Mouse (Mus musculus) MEL (cell line): ENCODE measurements around the gene Zfp677. TPM values are rescaled to one million over a fixed set of nuclear protein-coding genes. Genes with fewer than 3 reads are reported as not detected.

Source experiments
- DNase-seq: peaks from one replicate; pipeline ENCODE4 v3.0.0; 2011; ENCODE audit warnings: low read depth, low spot score
- H3K27ac ChIP-seq: 2 replicates; pipeline ENCODE4 v1.5.1; 2012; ENCODE audit warnings: low read depth, mild to moderate bottlenecking, control low read depth, low read length, moderate library complexity; ENCODE audit not compliant: control insufficient read depth
- H3K27me3 ChIP-seq, 2 experiments: fragments of 150-350 bp in 1 of 2; sonication (generic) in 1 of 2; 2 replicates each; pipeline ENCODE4 v1.6.1; 2012; ENCODE audit warnings: low read length in 2 of 2, mild to moderate bottlenecking in 2 of 2, improper control_type of control experiment in 1 of 2, moderate library complexity in 1 of 2; ENCODE audit not compliant: insufficient read depth in 2 of 2, control insufficient read depth in 1 of 2
- H3K36me3 ChIP-seq, 2 experiments: 2 replicates each; pipeline ENCODE4 v1.6.1; 2012 to 2014; ENCODE audit warnings: low read length in 2 of 2, improper control_type of control experiment in 1 of 2, inconsistent platforms in 1 of 2, mild to moderate bottlenecking in 1 of 2; ENCODE audit not compliant: insufficient read depth in 2 of 2, control insufficient read depth in 1 of 2
- H3K4me1 ChIP-seq, 2 experiments: fragments of 150-350 bp in 1 of 2; sonication (generic) in 1 of 2; 2 replicates each; pipeline ENCODE4 v1.6.1; 2012; ENCODE audit warnings: low read length in 2 of 2, improper control_type of control experiment in 1 of 2, mild to moderate bottlenecking in 1 of 2; ENCODE audit not compliant: insufficient read depth in 2 of 2, control insufficient read depth in 1 of 2
- H3K4me3 ChIP-seq, 2 experiments: fragments of 150-350 bp in 1 of 2; sonication (generic) in 1 of 2; 2 replicates each; pipeline ENCODE4 v1.5.1; 2012; ENCODE audit warnings: low read depth in 2 of 2, low read length in 2 of 2, mild to moderate bottlenecking in 2 of 2, moderate library complexity in 2 of 2, control low read depth in 1 of 2, improper control_type of control experiment in 1 of 2; ENCODE audit not compliant: control insufficient read depth in 1 of 2, insufficient read depth in 1 of 2
- H3K79me2 ChIP-seq: 2 replicates; pipeline ENCODE4 v1.6.1; 2012; ENCODE audit warnings: mild to moderate bottlenecking, low read length, moderate library complexity; ENCODE audit not compliant: control insufficient read depth, poor library complexity, insufficient read depth
- H3K9ac ChIP-seq: 2 replicates; pipeline ENCODE4 v1.6.1; 2012; ENCODE audit warnings: low read depth, mild to moderate bottlenecking, control low read depth, low read length, moderate library complexity; ENCODE audit not compliant: control insufficient read depth, poor library complexity, severe bottlenecking
- H3K9me3 ChIP-seq: fragments of 150-350 bp; sonication (generic); replicated peaks from 2 replicates; pipeline ENCODE4 v1.6.1; 2012; ENCODE audit warnings: mild to moderate bottlenecking, low read length, improper control_type of control experiment, moderate library complexity; ENCODE audit not compliant: insufficient read depth
- CTCF ChIP-seq, 3 experiments: IDR thresholded peaks in 2 of 3; conservative IDR thresholded peaks in 1 of 3; 2 replicates each; pipeline ENCODE4 v1.5.1; 2011 to 2012; ENCODE audit warnings: low read length in 3 of 3, low read depth in 2 of 3, mild to moderate bottlenecking in 2 of 3, improper control_type of control experiment in 1 of 3, inconsistent platforms in 1 of 3, mixed read lengths in 1 of 3, moderate library complexity in 1 of 3; ENCODE audit not compliant: control insufficient read depth in 1 of 3, insufficient read depth in 1 of 3, poor library complexity in 1 of 3, severe bottlenecking in 1 of 3
- E2F4 ChIP-seq: IDR thresholded peaks from 2 replicates; pipeline ENCODE4 v1.6.1; 2011; ENCODE audit warnings: low read depth, low read length, improper control_type of control experiment, borderline replicate concordance
- ETS1 ChIP-seq: IDR thresholded peaks from 2 replicates; pipeline ENCODE4 v1.6.1; 2012; ENCODE audit warnings: low read depth, mild to moderate bottlenecking, inconsistent platforms, low read length, improper control_type of control experiment, moderate library complexity
- JUND ChIP-seq: IDR thresholded peaks from 2 replicates; pipeline ENCODE4 v1.6.1; 2011; ENCODE audit warnings: low read depth, mild to moderate bottlenecking, improper control_type of control experiment, low read length
- KAT2A ChIP-seq: conservative IDR thresholded peaks from 2 replicates; pipeline ENCODE4 v1.6.1; 2012; ENCODE audit warnings: low read depth, low read length, improper control_type of control experiment, inconsistent platforms
- NELFE ChIP-seq: IDR thresholded peaks from 2 replicates; pipeline ENCODE4 v1.6.1; 2011; ENCODE audit warnings: low read depth, low read length, improper control_type of control experiment
- RAD21 ChIP-seq: IDR thresholded peaks from 2 replicates; pipeline ENCODE4 v1.6.1; 2011; ENCODE audit warnings: mild to moderate bottlenecking, low read depth, low read length, improper control_type of control experiment
- RCOR1 ChIP-seq: IDR thresholded peaks from 2 replicates; pipeline ENCODE4 v1.6.1; 2012; ENCODE audit warnings: low read depth, mild to moderate bottlenecking, inconsistent platforms, low read length, improper control_type of control experiment
- TBP ChIP-seq: IDR thresholded peaks from 2 replicates; pipeline ENCODE4 v1.8.0; 2011; ENCODE audit warnings: low read depth, low read length, improper control_type of control experiment
- USF1 ChIP-seq: IDR thresholded peaks from 2 replicates; pipeline ENCODE4 v1.6.1; 2014; ENCODE audit warnings: low read depth, mild to moderate bottlenecking, inconsistent platforms, low read length, improper control_type of control experiment, moderate library complexity
- USF2 ChIP-seq, 2 experiments: IDR thresholded peaks; 2 replicates each; pipeline ENCODE4 v1.6.1; 2011 to 2012; ENCODE audit warnings: improper control_type of control experiment in 2 of 2, low read length in 2 of 2, borderline replicate concordance in 1 of 2, inconsistent platforms in 1 of 2, low read depth in 1 of 2, mild to moderate bottlenecking in 1 of 2; ENCODE audit not compliant: insufficient read depth in 1 of 2
- ZC3H11A ChIP-seq: IDR thresholded peaks from 2 replicates; pipeline ENCODE4 v1.6.1; 2012; ENCODE audit warnings: low read depth, mild to moderate bottlenecking, inconsistent platforms, low read length, improper control_type of control experiment
- ZKSCAN1 ChIP-seq: IDR thresholded peaks from 2 replicates; pipeline ENCODE4 v1.6.1; 2012; ENCODE audit warnings: low read depth, mild to moderate bottlenecking, inconsistent platforms, low read length, improper control_type of control experiment, moderate library complexity
- ZNF384 ChIP-seq: IDR thresholded peaks from 2 replicates; pipeline ENCODE4 v1.6.1; 2012; ENCODE audit warnings: low read depth, mild to moderate bottlenecking, inconsistent platforms, low read length, improper control_type of control experiment
- polyA plus RNA-seq, 2 experiments: library from polyadenylated mRNA; stranded (reverse) in 1 of 2; unstranded in 1 of 2; fragments of >175 nt in 1 of 2; fragments of >200 nt in 1 of 2; gene quantifications; 2 replicates each; pipeline versions ENCODE4 v1.2.1 to v1.2.4; 2012; ENCODE audit warnings: low replicate concordance in 2 of 2, low read depth in 1 of 2; ENCODE audit not compliant: insufficient read length in 2 of 2, insufficient read depth in 1 of 2, missing spikeins in 1 of 2
- total RNA-seq: library from RNA; depleted of rRNA; stranded (reverse); fragments of 300-350 nt; gene quantifications from 2 replicates; pipeline ENCODE4 v1.2.3, GENCODE M21; 2012

Gene Zfp677
- total and polyA plus RNA-seq, 3 experiments, result not detected

DNA sequence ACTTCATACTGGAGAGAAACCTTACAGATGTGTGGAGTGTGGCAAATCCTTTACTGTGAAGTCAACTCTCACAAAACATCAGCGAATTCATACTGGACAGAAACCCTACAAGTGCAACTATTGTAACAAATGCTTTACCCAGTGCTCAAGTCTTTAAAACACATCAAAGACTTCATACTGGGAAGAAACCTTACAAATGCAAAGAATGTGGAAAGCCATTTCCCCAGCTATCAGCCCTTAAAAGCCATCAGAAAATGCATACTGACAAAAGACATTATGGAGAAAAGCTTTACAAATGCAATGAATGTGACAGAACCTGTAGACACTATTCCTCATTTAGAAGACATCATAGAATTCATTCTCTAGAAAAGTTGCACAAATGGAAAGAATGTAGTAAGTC lies 8.2 kb upstream of the Zfp677 start:
- H3K9me3 ChIP-seq, result no peaks in the 10 kb centered on the region
- TF ChIP-seq USF2 (IDR thresholded peaks at IDR 0.05; ENCODE audit: borderline replicate concordance in 1 of 2, insufficient read depth in 1 of 2, low read depth in 1 of 2, low read length in 2 of 2) (no peak), RCOR1 (no peak), JUND (no peak), NELFE (no peak), RAD21 (no peak), ZNF384 (no peak), ETS1 (no peak), KAT2A (no peak)
- H3K79me2 ChIP-seq, result no peaks in the 10 kb centered on the region
- no peaks in the 10 kb centered on the region for H3K4me1 ChIP-seq
- H3K27ac ChIP-seq, result no peak overlapping the region
- no peak for DNase-seq
- H3K36me3 ChIP-seq, result no peaks in the 10 kb centered on the region
- H3K9ac ChIP-seq, result no peak overlapping the region
- H3K4me3 ChIP-seq, result no peak overlapping the region
- H3K27me3 ChIP-seq, result no peaks in the 10 kb centered on the region

DNA sequence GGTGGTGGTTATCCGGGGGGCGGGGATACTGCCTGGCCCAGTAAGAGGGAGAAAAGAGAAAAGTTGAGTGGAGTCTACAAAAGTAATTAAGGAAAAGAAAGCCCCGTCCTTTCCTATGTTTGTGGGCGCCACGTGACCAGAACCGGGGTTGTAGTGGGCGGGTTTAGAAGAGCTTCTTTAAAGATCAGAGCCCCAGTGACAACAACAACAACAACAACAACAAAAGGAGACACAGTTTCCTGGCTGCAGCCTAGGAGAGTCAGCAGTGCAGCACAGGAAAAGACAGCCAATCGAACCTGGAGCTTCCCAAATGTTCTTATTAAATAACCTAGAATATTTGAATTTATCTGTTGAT lies 486 bp downstream of the Zfp677 start:
- Histone ChIP-seq H3K36me3 (no peaks in the 10 kb centered on the region), H3K9ac (no peak overlapping the region), H3K27ac (no peak overlapping the region), H3K9me3 (no peaks in the 10 kb centered on the region)
- TF ChIP-seq CTCF (IDR thresholded peaks at IDR 0.05 in 2 of 3, conservative IDR thresholded peaks at IDR 0.05 in 1 of 3; ENCODE audit: control insufficient read depth in 1 of 3, insufficient read depth in 1 of 3, low read depth in 2 of 3, low read length in 3 of 3, poor library complexity in 1 of 3, severe bottlenecking in 1 of 3), result no peak
- no peak for TF ChIP-seq TBP
- TF ChIP-seq USF1, result no peak
- TF ChIP-seq E2F4, result no peak
- no peak for TF ChIP-seq ZC3H11A
- TF ChIP-seq ZKSCAN1, result no peak
- TF ChIP-seq, all 39 proteins: peak for 0
- Histone ChIP-seq H3K4me3 (no peak overlapping the region), H3K27me3 (peaks cover 0 to 2% of the 10 kb centered on the region in 2 experiments; a peak in 1 of 4 replicates), H3K4me1 (no peaks in the 10 kb centered on the region), H3K79me2 (no peaks in the 10 kb centered on the region)
- DNase-seq, result no peak
